Mouse (Mus musculus): Measurements from ENCODE around the gene Runx2.

The Runx2 gene

DNA sequence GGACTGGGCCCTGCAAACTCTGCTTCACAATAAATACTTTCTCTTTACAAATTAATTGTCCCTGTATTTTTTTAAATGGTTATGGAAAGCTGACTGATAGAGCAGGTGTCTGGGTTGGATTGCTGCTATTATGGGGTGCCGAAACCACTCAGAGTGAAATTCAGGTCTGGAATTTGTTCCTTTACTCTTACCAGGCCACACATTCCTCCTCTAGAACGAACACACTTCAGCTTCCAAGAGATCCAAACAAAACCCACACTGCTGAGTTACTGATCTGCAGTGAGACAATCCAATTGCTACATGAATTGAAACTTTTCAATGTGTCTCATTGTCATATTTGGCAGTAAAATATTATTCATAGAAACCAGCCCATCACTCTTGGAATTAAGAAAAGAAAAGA is 47.6 kb downstream of the Runx2 start:
- no peak for DNase-seq

DNA sequence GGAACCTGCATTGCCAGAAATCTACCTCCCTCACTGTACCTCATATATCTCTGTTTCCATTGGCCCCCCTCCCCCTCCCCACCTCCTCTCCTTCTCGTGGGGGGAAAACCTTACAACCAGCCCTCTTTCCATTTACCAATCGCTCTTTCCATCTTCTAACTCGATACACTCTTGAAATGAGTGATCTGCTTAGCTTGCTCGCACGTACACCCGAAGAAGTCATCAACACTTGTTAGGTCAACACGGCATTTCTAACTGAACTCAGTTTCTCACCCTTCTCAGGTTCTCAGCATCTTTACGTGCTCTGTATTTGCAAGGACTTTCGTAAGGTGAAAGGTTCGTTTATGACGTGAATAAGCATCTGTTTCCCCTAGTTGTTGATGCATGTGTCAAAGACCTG is 48.3 kb downstream of the Runx2 start:
- no peak for DNase-seq

DNA sequence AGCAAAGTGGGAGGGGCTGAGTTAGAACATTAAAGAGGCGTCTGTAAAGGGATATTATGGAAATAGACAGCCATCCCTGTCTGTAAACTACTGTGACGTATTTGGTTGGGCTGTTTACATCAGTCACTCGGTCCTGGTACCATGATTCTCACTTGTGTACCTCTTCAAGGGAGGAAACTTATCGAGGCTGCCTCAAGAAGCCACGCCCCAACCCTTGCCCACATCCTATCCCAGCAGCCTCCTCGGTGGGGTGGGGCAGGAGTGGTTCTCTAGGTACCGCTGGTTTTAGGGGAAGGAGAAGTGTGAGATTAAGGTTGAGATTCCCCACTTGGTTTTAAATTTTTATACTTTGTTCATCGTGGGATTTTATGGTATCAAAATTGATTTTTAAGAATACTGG is 69.2 kb downstream of the Runx2 start:
- no peak for DNase-seq

DNA sequence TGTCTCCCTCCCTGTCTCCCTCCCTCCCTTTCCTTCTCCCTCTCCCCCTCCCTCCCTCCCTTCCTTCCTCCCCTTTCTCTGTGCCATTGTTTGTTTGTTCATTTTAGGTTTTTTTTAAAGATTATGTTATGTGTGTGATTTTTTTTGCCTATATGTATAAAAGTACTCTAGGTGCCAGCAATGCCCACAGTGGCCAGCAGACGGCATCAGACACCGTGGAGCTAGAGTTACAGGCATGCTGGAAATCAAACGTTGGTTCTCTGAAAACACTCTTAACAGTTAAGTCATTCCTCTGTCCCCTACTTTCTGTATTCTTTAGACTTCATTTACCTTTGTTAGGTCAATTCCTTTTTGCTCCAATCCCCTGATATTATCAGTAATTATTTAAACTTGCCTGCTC is 70.8 kb downstream of the Runx2 start:
- no peak for DNase-seq

DNA sequence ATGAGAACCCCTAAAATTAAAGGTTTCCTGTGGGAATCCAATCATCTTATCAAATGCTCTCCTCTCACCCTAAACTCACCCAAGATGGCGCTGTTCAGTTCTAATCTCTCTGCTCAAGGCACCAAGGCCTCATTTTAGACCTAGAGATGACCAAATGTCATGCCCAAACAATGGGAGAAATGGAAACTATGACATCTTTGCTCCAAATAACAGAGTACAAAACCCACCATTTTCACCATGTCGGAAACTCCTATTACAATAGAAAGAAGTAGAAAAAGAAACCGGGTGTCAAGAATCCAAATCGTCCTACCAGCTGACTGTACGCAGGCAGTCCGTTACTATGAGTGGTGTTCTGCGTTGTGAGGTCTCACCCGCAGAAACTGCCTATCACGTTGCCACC is 72.4 kb downstream of the Runx2 start:
- DNase-seq = no peak

DNA sequence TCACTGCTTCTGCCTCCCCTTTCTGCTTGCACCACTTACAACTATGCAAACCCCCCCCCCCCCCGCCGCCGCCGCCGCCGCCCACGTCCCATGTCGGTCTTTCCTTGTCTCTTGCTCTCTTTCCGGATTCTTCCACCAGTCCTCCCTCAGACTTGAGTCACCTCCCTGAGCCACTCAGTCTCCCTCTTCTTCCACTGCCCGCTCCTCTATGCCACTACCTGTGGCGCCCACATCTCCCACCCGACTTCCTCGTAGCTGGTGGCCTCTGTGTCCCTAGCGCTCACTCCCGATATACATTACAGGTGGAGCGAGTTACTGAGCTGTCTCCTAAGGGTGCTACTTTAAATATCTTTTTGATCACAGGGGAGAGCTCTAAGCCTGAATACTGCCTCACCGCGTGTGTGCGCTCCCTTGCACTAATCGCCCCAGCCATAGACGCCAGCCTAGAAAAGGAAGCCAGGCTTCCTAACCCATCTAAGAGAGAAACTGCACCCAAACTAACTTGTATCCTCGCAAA is 76.4 kb downstream of the Runx2 start:
- no peak for DNase-seq

DNA sequence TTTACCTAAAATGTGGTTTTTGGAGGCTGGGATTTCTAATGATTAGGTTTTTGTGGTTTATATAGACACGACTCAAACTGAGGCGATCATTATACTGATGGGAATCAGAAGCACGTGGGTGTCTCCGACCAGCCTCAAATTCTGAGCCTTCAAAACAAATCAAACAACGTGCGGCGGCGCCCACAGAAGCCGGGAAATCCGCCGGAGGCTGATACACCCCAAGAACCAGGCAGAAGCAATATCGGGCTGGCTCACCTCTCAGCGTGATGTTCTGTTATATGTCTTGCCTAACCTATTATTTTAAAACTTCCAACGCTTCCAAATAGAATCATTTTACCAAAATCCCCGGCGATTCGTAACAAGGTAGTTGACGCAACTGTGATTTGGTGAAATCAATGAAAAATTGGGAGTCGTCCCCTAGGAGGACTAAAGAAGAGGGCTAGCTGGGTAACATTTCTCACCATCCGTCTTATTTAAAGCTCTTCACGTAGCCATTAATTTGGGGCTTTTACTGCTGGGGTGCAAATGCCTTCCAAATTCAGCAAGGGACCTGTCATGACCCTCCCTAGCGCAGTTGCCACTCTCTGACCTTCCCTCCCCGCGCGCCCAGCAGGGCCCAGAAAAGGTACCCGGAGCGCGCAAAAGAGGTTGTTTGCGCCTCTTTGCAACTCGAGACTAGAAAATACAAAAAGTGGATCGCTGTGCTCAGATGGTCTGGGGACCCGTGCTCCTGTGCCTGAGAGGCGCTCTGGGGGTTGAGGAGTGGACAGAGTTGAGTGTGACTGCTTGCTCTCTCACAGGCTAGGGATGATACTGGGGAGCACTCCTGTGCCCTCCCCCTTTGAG is 77.1 kb downstream of the Runx2 start:
- DNase-seq = no peak

DNA sequence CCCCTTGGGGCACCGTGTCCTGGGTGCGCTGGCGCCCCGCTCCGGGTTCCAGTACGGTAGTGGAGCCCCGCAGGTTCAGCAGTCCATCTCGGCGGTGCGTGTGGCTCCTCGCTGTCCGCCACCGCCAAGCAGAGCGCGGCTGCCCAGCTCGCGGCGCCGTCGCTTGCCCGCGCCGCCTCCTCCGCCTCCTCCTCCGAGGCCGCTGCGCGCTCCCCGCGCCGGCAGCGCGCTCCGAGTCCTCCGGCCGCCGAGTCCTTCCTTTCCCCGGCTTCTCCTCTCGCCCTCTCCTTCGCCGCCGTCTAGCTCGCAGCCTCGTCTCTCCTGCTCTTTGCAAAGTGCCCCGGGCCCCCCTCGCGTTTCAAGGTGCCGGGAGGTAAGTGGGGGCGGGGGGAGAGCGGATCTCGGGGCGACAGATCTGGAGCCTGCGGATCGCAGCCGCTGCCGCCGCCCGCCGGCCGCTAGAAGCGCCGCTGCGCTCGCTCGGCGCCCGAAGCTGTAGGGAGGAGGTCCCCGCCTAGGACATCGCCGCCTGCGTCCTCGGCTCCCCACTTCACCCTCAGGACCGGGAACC is 78.5 kb downstream of the Runx2 start:
- DNase-seq = peak; percentile 64

DNA sequence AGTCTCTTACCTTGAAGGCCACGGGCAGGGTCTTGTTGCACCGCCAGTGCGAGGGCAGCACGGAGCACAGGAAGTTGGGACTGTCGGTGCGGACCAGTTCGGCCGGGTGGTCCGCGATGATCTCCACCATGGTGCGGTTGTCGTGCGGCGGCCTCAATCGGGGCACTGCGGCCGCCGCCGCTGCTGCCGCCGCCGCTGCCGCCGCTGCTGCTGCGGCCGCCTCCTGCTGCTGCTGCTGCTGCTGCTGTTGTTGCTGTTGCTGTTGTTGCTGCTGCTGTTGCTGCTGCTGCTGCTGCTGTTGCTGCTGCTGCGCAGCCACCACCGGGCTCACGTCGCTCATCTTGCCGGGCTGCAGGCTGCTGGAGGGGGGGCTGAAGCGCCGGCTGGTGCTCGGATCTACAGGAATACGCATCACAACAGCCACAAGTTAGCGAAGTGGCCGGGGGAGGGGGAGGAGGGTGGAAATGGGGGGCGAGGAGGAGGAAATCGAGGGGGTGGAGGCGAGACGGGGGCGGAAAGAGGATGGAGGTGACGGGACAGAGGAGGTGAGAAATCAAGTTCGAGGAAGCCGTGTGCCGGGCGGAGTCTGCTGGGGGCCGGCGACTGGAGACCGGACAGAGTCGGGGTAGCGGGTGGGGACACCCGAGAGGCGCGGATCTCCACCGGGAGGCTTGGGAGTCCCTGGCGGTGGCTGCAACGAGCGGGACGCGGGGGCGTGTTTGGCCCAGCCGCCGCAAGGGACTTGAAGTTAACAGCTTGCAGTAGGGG is 79.2 kb downstream of the Runx2 start:
- DNase-seq = peak; percentile 53

DNA sequence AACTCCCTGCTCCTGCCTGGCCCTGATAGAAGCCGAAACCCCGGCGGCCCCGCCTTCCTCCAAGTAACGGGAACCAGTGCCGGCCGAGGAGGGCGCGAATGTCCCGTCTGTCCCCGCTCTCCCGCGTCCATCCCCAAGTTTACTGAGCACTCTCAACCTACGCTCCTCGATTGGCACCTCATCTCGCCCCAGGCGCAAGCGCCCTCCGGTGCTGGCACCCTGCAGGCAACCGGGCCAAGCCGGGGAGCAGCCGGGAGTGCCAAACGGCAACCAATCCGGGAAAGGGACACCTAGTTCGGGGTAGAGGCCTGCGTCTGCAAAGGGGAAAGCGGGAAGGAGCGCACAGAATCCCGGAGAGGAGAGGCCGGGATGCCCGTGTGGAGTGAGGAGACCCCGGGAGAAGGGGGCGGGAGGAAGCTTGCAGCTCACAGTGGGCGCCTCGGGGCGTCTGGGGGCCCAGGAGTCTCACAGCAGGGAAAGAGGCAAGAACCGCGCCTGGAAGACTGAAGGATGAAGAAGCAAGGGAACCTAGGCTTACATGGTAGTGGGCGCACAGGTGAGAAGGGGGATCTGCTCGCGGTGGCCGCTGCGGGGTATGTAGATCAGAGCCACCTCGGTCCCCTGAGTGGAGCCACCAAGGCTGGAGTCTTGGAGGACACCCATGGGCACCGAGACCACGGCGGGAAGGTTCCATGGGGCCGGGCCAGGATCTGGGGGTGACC is 79.9 kb downstream of the Runx2 start:
- DNase-seq = peak; percentile 31

DNA sequence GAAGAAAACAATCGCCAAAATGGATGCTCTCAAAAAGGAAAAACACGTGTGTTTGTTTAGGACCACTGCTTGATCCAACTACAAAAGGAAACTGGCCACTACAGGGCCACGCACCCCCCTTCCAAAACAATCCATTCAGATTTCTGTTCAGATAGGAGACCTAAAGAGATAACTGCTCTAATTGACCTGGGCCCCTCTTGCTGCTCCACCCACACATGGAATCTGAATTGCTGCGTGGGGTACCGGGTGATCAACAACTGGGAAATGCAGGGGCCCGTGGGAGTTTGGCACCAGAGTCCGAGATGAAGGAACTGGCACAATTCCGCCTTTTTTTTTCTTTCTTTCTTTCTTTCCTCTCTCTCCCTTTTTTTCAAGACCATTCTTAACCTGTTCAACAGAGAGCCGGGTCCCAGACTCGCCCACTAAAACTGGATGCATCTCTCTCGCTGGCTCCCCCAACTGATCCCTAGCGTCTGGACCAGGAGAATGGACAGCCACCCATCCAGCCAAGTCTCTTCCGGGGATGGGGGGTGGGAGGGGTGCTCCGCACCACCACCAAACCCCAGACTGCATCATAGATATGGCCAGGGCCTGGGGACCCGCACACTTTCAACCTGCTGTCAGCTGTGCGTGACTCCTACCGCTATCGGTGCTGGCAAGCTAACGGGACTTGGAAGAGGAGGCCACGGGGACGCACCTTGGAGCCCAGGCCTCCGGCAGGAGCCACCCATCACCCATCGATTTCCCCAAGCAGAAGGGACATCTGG is 80.9 kb downstream of the Runx2 start:
- no peak for DNase-seq

DNA sequence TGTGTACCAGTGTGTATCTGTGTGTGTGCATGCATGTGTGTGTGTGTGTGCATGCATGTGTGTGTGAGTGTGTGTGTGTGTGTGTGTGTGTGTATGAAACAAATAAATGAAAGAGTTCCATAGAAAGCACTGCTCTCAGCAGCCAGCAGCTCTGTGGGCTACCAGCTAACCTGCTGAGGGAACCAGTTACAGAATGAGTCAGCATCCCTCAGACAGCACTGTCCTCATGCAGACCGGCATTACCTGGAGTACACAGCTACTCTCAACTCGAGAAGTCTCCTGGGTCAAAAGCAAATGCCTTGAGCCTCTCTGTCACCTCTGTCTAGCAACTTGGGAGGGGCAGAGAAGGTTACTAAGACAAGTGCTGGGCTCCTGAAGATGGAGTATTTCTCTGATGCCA is 86.1 kb downstream of the Runx2 start:
- no peak for DNase-seq

DNA sequence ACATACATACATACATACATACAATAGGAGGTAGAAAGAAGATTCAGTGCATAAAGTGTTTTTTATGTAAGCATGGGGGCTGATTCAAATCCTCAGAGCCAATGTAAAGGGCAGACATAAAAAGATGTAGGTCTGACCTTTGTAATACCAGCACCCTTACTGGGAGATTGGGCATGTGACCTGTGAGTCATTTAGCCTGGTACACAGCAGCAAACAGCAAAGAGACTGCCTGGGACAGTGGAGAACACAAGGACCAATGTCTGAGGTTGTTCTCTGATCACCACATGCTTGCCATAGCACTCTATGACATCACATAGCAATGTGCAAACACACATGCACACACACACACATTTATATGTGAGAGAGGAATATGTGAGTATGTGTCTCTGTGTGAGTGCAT is 86.9 kb downstream of the Runx2 start:
- no peak for DNase-seq

DNA sequence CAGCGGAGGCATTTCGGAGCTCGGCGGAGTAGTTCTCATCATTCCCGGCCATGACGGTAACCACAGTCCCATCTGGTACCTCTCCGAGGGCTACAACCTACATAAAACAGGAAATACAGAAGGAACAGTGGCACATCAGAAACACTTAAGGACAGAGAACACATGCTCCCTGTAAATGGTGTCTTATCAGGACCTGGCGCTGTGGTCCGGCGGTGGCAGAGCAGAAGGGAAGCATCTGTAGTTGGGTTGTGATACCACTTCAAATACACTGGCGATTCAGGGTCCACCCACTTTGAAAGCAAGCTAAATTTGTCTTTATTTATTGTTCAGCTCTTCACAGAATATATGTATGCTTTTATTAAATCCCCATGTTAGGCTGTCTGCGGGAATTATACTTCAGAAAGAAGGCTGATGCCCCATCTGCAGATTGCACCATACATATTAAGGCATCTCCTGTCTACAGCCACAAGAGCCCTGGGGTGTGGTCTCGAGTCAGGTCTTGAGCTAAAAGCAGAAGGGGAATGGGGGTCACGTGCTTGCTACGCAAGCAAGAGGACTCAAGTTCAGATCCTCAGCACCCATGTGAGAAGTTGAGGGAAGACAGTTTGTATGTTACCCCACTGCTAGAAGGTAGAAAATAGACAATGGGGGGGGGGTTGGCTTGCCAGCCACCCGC is 89.7 kb downstream of the Runx2 start:
- DNase-seq = no peak

DNA sequence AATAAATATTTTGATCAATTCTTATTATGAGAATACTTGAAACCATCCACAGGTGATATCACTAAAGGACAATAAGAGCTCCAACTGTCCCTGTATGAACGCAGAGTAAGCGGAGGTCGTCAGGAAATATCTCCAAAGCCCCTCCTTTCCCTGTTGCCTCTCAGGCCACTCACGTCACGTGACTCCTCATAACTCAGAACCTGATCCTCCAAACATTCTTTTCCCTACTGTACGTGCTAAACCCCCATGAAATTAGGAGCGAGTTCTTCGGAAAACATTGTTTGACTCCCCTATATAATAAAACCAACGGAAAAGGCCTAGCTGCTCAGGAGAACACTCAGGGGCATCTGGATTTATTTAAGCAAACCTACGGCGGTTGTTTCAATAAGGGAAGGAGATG is 90.3 kb downstream of the Runx2 start:
- DNase-seq = no peak

DNA sequence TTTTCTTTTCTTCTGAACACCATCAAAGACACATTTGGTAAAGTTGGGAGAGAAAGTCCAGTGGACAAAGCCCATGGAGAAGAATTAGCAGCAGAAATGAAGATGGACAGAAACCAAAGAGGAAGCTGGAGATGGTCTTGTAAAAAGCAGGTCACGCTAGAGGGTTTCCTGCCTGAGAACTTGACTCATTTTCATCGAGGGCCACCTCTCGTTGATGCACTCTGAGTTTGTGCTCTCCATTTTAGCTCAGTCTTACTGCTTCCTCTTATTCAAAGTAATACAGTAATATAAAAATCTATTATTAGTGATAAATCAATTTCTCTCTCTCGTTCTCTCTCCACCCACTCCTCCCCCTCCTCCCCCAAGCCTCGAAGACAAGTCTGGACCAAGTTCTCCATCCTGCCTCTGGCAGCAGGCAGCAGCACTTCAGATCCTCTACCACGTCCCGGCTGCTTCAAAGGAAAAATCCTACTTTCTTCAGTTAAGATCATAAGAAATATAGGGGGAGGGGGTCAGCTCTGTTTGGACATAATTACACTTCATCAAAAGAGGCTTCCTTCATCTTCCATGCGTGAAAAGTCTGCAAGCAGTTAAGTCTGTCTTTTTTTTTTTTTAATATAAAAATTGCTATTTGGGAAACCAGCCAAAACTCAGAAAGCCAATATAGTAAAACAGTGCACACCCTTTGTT is 92.3 kb downstream of the Runx2 start:
- DNase-seq = no peak

DNA sequence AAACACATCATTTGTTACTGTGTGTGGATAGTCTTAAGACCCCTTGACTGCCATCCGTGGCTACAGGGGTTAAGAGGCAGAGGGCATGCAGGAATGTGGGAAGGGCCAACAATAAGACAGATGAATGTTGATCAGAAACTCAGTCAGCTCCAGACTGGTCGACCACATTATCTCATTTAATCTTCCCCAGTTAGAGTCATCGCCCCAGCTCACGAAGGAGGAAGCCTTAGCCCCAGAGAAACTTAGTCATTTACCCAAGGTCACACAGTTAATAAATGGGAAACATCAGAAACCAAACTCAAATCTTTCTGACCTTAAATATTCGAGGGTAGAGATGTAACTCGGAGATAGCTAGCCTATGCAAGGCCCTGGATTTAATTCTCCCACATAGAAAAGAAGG is 96.0 kb downstream of the Runx2 start:
- no peak for DNase-seq

DNA sequence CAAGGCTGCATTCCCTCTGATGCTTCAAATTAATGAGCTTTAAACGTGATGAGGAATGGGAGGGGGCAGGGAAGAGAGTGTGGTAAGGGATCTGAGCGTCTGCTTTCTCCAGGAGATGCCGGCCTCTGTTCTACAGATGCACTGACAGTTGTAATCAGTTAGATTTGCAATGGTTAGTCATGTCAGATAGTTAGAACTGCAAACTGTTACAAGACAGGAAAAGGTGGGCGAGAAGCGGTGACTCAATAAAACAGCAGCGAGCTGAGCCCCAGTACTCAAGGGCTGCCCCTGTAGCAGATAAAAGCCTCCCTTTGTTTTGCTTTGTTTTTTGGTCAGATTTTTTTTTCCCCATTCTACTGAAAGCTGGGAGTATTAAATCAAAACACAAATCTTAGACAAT is 96.6 kb downstream of the Runx2 start:
- DNase-seq = no peak

DNA sequence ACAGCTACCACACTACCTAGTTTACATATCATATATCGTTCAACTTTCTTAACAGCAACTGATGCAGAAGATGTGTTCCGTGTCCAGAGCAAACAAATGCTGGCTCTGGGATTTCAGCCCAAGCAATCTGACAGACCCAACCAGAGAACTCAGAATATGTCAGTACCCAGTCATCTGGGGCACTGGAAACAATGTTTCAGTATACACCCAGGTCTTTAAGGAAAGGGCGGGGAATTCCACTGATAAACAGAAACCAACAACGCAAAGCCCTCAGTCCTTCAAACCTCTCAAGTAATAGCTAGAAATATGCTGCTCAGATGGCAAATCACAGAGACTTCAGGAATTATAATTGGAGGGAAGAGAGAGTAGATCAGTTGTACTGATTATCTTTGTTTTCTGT is 100.5 kb downstream of the Runx2 start:
- DNase-seq = no peak

DNA sequence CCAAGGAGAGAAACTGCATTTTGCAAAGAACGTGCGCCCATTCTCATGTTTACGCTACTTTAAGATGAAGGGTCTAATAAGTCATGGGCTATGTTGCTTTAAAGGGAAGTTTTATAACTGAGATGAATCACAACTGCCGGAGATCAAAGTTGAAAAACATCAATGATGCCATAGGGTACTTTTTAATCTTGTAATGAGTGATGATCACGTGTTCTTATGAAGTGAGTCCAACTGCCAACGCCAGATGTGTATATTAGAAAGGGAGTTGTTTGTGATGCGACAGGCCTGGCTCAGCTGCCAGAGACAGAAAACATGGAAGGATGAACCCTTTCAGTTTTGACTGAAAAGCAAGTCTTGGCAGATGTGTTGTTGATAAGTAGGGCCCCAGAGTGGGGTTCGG is 101.2 kb downstream of the Runx2 start:
- no peak for DNase-seq
